Mouse (Mus musculus) ES-Bruce4 (cell line): ENCODE measurements around the gene Gcg.

ENCODE experiments used
- CTCF ChIP-seq: IDR thresholded peaks from one replicate; pipeline ENCODE4 v1.8.1; 2011; ENCODE audit warnings: low read depth, low read length
- POLR2A ChIP-seq: IDR thresholded peaks from one replicate; pipeline ENCODE4 v1.8.1; 2011; ENCODE audit warnings: low read length; ENCODE audit not compliant: insufficient read depth

GRCm38 (mm10) chr2:62459241-62460174 is 23.9 kb downstream of the Gcg start:
- no peak for TF ChIP-seq CTCF
- TF ChIP-seq POLR2A, result no peak
